Mouse (Mus musculus): Measurements from ENCODE around the gene Slc38a4.

Gene Slc38a4

GRCm38 (mm10) chr15:97055794-97056193 lies at the start of gene Slc38a4:
Gene Slc38a4 (minus strand): TSS chr15:97055956.
- DNase-seq (ENCODE audit: low spot score): no peak

GRCm38 (mm10) chr15:97104889-97105391 lies 49.2 kb upstream of the Slc38a4 start:
- DNase-seq (ENCODE audit: low spot score): no peak

GRCm38 (mm10) chr15:97104048-97104447 lies 48.3 kb upstream of the Slc38a4 start:
- DNase-seq (ENCODE audit: low spot score): no peak

- no peak for DNase-seq (ENCODE audit: low spot score)
Observed at GRCm38 (mm10) chr15:97102811-97103210, 47.1 kb upstream of the Slc38a4 start.

- DNase-seq (ENCODE audit: low spot score): no peak
Observed at GRCm38 (mm10) chr15:97102181-97102580, 46.4 kb upstream of the Slc38a4 start.

GRCm38 (mm10) chr15:97099101-97099500 lies 43.3 kb upstream of the Slc38a4 start:
- no peak for DNase-seq (ENCODE audit: low spot score)

- no peak for DNase-seq (ENCODE audit: low spot score)
Observed at GRCm38 (mm10) chr15:97097548-97097947, 41.8 kb upstream of the Slc38a4 start.

- no peak for DNase-seq (ENCODE audit: low spot score)
Observed at GRCm38 (mm10) chr15:97089526-97089925, 33.8 kb upstream of the Slc38a4 start.

- no peak for DNase-seq (ENCODE audit: low spot score)
Observed at GRCm38 (mm10) chr15:97085833-97086232, 30.1 kb upstream of the Slc38a4 start.

- no peak for DNase-seq (ENCODE audit: low spot score)
Observed at GRCm38 (mm10) chr15:97077665-97078064, 21.9 kb upstream of the Slc38a4 start.

GRCm38 (mm10) chr15:97076092-97076491 lies 20.3 kb upstream of the Slc38a4 start:
- no peak for DNase-seq (ENCODE audit: low spot score)

- no peak for DNase-seq (ENCODE audit: low spot score)
Observed at GRCm38 (mm10) chr15:97075240-97075639, 19.5 kb upstream of the Slc38a4 start.

- DNase-seq (ENCODE audit: low spot score): no peak
Observed at GRCm38 (mm10) chr15:97072859-97073826, 17.4 kb upstream of the Slc38a4 start.

GRCm38 (mm10) chr15:97067340-97068136 lies 11.8 kb upstream of the Slc38a4 start:
- no peak for DNase-seq (ENCODE audit: low spot score)

GRCm38 (mm10) chr15:97066937-97067336 lies 11.2 kb upstream of the Slc38a4 start:
- DNase-seq (ENCODE audit: low spot score): no peak

- DNase-seq (ENCODE audit: low spot score): no peak
Observed at GRCm38 (mm10) chr15:97063211-97063610, 7.5 kb upstream of the Slc38a4 start.

GRCm38 (mm10) chr15:97060973-97061372 lies 5.2 kb upstream of the Slc38a4 start:
- DNase-seq (ENCODE audit: low spot score): no peak

- DNase-seq (ENCODE audit: low spot score): no peak
Observed at GRCm38 (mm10) chr15:97060571-97060970, 4.8 kb upstream of the Slc38a4 start.

GRCm38 (mm10) chr15:97060102-97060501 lies 4.3 kb upstream of the Slc38a4 start:
- no peak for DNase-seq (ENCODE audit: low spot score)

GRCm38 (mm10) chr15:97059071-97060041 lies 3.6 kb upstream of the Slc38a4 start:
- DNase-seq (ENCODE audit: low spot score): no peak

GRCm38 (mm10) chr15:97054767-97055489 lies 828 bp downstream of the Slc38a4 start:
- DNase-seq (ENCODE audit: low spot score): no peak

Data from c-Kit-positive CD71-positive TER-119-positive erythroid progenitor cells, embryonic 14.5 days (primary cell).